Mouse (Mus musculus): ENCODE results near the gene Olfr1291-ps1.

Olfr1291-ps1 gene

DNA sequence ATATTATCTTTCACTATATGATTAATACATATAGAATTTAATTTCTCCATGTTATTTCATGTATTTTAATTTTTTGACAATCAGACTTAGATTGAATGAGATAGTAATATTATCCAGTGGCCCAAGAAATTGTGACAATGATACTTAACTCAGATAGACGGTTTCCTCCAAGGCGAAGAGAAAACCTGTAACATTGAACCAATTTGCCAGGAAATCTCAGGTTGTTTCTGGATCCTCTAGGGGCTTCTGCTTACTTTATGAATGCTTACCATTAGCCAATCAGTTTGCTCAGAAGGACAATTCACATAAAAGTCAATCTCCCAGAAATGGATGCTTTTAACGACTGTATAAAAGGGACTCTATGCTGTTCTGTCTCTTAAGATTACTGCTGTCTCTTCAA lies at the start of gene Olfr1291-ps1:
Olfr1291-ps1 (plus strand) TSS at position 301 of the 400 bp plus-strand sequence.
- DNase-seq, result no peak

DNA sequence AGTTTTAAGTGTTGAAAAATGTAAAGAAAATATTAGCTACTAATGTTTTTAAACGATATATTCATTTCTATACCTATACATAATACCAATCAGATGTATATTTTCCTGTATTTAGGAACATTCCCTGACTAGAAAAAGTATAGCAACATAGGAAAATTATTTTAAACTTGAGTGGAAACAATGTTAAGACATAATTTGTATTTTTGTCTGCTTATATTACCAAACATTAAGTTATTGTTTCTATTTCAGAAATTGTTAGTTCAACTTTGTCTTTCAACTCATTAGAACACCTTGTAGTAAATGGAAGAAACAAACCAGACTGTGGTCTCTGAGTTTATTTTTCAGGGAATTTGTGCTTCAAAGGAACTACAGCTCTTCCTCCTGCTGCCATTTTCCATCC lies 48.1 kb upstream of the Olfr1291-ps1 start, which contains the start of gene Olfr1287:
Olfr1287 (plus strand) TSS at position 301 of the 400 bp plus-strand sequence.
- DNase-seq, result no peak

DNA sequence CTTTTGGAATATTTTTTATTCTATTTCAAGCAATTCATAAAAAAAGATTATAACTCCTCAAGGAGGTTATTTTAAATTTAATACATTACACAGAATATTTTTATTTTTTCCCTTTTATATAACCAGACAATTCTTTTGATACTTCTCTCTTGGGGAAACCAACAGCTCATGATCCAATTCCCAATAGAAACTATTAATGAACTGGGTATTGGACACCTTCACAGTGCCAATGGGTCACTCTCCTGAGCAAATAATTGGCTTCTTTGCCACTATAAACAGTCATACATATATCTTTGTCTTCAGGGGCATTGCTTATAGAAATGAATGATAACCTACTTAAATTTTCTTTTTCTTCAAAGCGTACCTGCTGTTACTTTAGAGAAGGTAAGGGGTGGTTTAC lies 23.2 kb upstream of the Olfr1291-ps1 start, which contains the start of gene Olfr1288:
Olfr1288 (plus strand) TSS at position 301 of the 400 bp plus-strand sequence.
- DNase-seq, result no peak

DNA sequence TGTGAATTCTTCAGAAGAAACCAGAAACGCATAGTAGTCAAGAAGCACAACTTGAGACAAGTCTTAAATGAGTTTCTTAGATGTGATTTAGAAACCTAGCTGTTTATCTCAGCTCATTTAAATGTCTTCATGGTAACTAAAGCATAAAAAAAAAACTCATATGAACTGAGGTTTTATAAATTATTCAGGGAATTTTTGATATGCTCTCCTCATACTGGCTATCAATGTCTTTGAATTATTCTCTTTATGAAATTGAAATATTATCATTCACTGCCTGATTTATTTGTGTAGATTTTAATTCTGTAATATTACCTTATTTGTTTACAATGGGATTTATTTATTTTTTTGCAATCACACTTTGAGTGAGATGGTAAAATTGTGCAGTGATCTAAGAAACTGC lies 16.5 kb upstream of the Olfr1291-ps1 start, which contains the start of gene Olfr1289:
Olfr1289 (plus strand) TSS at position 301 of the 400 bp plus-strand sequence.
- DNase-seq, result no peak

DNA sequence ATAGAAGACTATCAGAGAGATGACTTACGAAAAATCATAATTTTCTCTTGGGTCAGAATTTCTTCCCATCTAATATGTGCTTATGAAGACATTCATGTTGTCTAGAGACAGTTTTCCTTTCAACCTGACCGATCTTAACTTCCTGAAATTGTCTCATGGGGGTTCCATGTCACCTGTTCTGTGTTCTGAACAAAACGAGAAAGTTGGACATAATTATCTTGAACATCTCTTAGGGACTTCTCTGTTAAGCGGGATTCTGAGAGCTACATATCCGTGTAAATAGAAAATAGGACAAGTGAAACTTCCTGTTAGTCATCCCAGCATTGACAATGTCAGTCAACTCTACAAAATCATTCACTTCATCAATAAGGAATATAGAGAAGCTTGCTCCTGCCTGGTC lies 3.3 kb upstream of the Olfr1291-ps1 start, which contains the start of gene Olfr1290:
Olfr1290 (minus strand) TSS at position 101 of the 400 bp plus-strand sequence.
- DNase-seq, result no peak

DNA sequence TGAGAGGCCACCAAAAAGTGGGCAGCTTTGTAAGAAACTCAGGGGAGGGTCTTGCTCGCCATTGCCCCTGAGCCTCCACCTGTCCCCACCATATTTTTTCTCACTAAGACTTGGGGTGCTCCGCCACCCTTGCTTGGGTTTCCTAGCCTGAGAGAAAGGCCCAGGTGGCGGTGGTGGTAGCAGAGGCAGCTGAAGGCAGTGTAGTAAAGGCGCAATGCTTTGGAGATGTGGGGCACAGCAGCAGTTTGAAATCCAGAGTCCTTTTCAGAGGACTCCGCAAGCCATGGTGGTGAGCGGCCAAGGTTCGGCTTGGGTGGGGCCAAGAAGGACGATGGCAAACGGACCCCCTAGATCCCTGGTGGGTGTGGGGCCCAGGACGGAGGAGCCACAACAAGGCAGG lies 20.5 kb downstream of the Olfr1291-ps1 start:
- DNase-seq, result no peak

DNA sequence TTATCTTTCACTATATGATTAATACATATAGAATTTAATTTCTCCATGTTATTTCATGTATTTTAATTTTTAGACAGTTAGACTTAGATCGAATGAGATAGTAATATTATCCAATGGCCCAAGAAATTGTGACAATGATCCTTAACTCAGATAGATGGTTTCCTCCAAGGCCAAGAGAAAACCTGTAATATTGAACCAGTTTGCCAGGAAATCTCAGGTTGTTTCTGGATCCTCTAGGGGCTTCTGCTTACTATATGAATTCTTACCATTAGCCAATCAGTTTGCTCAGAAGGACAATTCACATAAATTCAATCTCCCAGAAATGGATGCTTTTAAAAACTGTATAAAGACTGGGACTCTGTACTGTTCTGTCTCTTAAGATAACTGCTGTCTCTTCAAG lies 27.9 kb downstream of the Olfr1291-ps1 start, which contains the start of gene Olfr1293-ps:
Olfr1293-ps (plus strand) TSS at position 301 of the 400 bp plus-strand sequence.
- DNase-seq, result no peak

DNA sequence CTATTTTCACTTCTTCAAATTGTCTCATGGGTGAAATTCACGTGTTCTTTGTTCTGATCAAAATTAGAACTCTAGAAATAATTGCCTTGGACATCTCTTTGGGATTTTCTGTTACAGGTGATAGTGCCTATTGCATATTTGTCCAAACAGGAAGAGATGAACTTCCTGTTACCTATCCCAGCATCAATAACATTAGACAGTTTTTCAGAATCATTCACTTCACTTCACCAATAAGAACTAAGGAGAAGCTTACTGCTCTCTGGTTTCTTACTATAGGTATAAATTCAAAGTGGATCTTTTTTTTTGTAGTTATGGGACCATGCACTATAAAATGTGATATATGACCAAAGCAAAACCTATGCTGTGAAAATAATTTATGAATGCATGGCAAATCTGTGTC lies 43.2 kb downstream of the Olfr1291-ps1 start, which contains the start of gene Olfr1294:
Olfr1294 (minus strand) TSS at position 101 of the 400 bp plus-strand sequence.
- no peak for DNase-seq

All from kidney, adult 11 months (tissue).